Mouse (Mus musculus) urinary bladder, postnatal 36 days (tissue): ENCODE data around the gene Fxr2.
"Not testable (repeated sequence)": the region's sequence is repeated elsewhere in the genome, so short reads cannot be mapped to it uniquely, and the experiment has no call there.

Experiments used
- DNase-seq, 2 experiments: peaks; one replicate each; pipeline ENCODE4 v3.0.0; 2022; ENCODE audit warnings: low spot score in 2 of 2, mixed read lengths in 1 of 2

Fxr2 gene

DNA sequence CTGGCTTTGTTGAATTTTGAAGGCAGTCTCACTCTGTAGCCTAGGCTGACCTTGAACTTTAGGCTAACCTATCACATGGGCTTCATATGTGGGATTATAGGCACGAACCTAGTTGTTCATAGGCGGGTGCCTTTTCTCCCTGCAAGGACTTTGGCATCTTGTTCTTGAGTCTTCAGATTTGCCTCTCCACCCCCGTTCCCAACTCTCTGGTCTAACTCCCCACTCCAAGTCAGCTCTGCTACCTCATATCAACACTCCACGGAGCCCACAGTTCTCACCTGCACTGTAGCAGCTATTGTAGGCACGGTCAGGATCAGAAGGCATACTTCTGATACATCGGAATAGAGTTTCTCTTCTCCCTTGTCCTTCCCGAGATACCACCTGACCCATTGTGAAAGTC is 50.8 kb downstream of the Fxr2 start:
- no peak for DNase-seq

DNA sequence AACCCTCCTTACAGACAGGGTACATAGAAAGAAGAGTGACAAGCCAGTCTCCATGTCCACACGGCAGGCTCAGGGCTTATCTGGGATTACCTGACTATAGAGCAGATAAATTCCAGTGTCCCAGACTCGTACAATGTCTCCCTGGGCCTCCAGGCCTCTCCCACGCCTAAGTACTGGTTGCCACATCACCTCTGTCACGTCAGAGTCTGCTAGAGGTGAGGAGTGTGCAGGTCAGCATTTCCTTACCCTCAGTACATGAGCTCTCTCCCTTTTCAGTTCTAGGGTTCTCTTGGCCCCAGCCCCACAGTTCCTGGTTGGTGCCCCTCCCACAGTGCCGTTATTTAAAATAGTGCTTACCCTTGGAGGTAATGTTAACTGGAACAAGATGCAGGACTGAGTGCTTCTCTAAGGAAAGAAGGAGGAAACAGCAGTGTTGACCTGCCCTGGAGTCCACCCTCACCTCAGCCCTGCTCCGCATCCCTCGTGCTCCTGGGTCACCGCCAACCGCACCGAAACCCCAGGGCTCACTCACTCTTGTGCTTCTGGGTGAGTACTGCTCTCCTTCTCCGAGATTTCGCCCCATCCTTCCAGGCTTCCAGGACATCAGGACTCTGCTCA is 51.4 kb downstream of the Fxr2 start:
- no peak for DNase-seq

DNA sequence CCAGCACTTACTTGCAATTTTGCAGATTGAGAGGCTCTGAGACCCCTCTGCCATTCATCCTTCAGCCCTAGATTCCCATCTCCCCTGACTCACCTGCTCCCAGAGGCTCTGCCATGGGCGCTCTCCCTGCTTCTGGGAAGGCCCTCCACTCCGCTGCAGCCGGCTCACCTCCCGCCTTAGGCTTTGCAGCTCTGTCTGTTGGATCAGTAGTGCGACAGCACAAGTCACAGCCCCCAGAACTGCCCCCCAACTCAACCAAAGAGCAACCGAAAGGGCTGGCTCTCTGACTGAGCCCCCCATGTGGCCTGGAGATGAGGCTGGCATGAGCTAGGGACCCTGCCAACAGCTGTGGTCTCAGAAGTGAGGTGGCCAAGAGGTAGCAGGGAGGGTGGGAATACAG is 52.1 kb downstream of the Fxr2 start:
- no peak for DNase-seq

DNA sequence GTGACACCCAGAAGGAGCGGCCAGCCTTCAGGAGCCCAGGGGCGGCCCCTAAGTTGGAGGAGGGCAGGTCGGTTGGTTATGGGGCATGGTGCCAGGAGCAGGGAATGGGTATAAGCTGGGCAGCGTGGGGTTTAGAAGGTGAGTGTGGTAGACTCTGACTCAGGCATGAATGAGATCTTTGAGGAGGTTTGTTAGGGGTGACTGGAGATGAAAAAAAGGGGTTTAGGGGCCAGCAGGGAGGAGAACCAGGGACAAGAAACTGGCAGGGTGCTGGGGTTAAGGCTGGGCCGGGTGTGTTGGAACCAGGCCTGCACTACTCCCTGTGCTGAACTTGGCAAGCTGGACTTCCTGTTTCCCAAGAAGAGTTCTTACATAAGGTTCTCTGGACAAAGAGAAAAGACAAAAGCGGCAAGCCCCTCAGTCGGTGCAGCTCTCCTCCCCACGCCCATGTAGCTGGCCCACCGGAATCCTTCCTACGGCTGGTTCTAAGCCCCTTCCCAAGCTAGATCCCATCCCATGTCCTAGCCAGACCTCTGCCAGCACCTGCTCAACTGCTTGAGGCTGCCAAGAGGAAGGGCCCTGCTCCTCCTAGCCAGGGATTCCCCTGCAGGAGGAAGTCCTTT is 52.8 kb downstream of the Fxr2 start, which contains the start of gene Tnfsf13:
TSS of gene Tnfsf13 (minus strand) at position 259 of the 623 bp plus-strand sequence.
- DNase-seq, result peak; percentile 68 to 84

DNA sequence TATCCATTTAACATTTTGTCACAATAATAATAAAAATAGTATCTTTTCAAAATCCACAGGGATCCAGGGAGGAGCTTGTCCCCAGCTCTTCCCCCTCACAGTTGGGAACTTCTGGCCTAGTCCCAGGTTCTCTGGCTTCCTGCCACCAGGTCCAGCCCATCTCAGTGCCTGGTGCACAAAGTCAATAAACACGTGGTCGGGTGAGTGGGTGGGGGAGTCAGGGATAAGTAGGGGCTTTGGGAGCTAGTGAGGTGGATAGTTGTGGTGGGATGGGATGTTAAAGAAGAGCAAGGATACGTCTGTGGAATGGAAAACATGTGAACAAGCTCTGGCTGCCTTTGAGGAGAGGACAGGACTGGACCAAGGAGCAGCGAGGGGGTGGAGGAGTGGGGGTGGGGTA is 53.6 kb downstream of the Fxr2 start:
- peak; percentile 66 to 82 for DNase-seq

- DNase-seq, result no peak
Observed at GRCm38 (mm10) chr11:69687061-69687460, 54.3 kb downstream of the Fxr2 start.

- DNase-seq, result no peak
Observed at GRCm38 (mm10) chr11:69689891-69690290, 57.1 kb downstream of the Fxr2 start.

GRCm38 (mm10) chr11:69692196-69692811 is 59.5 kb downstream of the Fxr2 start:
- DNase-seq, result no peak

GRCm38 (mm10) chr11:69692863-69693262 is 60.1 kb downstream of the Fxr2 start:
- DNase-seq, result no peak

- no peak for DNase-seq
Observed at GRCm38 (mm10) chr11:69693421-69693965, 60.7 kb downstream of the Fxr2 start.

GRCm38 (mm10) chr11:69695046-69695360 is 62.2 kb downstream of the Fxr2 start:
- no peak for DNase-seq

DNA sequence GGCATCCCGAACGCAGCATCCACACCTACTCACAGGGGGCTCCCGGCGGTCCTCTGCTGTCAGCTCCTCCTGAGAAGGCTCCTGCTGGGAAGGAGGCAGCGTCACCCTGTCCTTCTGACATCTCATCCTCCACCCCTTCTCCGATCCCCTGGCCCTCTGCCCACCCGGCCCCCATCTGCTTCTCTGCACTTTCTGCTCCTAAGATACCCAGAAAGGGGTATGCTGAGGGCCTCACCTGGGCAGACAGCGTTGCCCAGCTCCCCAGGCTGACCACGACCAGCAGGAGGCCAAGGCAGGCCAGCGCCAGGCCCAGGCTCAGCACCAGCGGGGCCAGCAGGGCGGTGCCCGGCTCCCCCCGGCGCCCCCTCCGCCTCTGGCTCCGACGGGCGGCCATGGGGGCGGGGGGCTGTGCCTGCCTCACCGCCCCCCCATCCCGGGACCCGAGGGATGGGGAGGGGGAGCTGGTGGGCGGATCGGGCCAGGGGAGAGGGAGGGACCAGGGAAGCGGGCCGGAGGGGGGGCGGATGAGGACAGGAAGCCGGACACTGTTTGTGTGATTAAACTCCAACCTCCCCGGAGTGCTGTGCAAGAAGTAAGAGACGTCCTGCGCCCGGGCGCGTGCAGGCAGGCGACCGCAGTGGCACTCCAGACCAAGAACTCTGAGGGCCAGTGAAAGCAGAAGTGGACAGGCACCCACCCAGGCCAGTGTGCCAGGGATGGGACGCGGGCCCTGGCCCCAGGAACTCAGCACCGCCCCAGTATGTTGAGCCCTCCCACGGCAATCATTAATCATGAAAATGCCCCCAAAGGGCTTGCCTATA is 62.8 kb downstream of the Fxr2 start, which contains the start of the genes Tnfsf12 and Tnfsfm13:
TSS of gene Tnfsf12 (minus strand) at position 489 of the 821 bp plus-strand sequence.
TSS of gene Tnfsfm13 (minus strand) at position 738 of the 821 bp plus-strand sequence.
- peak; percentile 64 to 77 for DNase-seq

GRCm38 (mm10) chr11:69697396-69697795 is 64.6 kb downstream of the Fxr2 start:
- no peak for DNase-seq

GRCm38 (mm10) chr11:69698574-69698973 is 65.8 kb downstream of the Fxr2 start:
- DNase-seq, result no peak

- DNase-seq, result no peak
Observed at GRCm38 (mm10) chr11:69699595-69699994, 66.8 kb downstream of the Fxr2 start.

- not testable (repeated sequence) for DNase-seq
Observed at GRCm38 (mm10) chr11:69702886-69703285, 70.1 kb downstream of the Fxr2 start.
